ENCODE assay signal across 23 mouse cellular contexts in the genomic region with DNA sequence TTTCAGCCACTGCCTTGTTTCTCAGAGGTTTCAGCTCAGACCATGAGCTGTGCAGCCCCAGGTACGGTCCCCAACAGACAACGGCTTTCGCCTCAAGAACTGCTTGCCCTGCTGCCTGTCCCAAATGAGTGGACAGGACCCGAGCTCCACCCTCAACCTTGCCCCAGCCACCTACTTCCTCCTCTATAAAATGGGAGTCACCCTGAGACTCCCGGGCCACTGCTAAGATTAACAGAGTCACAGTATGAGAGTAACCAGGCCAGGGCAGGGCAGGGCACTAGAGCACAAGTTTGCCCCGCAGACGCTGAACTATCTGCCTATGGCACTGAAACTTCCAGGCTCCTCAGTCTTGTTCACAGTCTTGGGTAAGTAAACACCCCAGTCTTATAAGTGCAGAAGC. TPM values are rescaled to one million over a fixed set of nuclear protein-coding genes. Genes with fewer than 3 reads are reported as not detected.
A peak's percentile ranks its signal among the peaks of the same experiment; 100 is the strongest.
DNase-seq lines count a peak whose midpoint lies in the region; ATAC-seq lines count a peak whose summit lies in the region.
"Had no signal": no experiment of that assay in that cellular context is flagged by ENCODE, and none has a peak within 500 bp of the region (broad histone marks: within the 10 kb centered on the region; RNA-seq: fewer than 3 reads in every experiment).

No protein-coding gene starts in this region.

- H3K9ac ChIP-seq in heart, embryonic 11.5 days (ENCODE audit: low read depth, low read length) = 0 out of 2 replicates have a peak overlapping the region, but pooled peaks have one; percentile 28
- H3K9ac ChIP-seq in hindbrain, embryonic 16.5 days (ENCODE audit: low read depth, low read length) = 0 out of 2 replicates have a peak overlapping the region, but pooled peaks have one; percentile 4
- H3K9ac ChIP-seq in hindbrain, embryonic 11.5 days (ENCODE audit: low read depth, low read length) = no peak overlapping the region
- no peak overlapping the region for H3K9ac ChIP-seq in limb, embryonic 15.5 days
- H3K9ac ChIP-seq: embryonic facial prominence, embryonic 15.5 days; forebrain, postnatal 0 days; kidney, embryonic 15.5 days; liver, embryonic 13.5 days; lung, embryonic 14.5 days; midbrain, embryonic 13.5 days had no signal

- no peak for ATAC-seq in heart, embryonic 11.5 days (replicated peaks; ENCODE audit: insufficient number of reproducible peaks, low FRiP score, low TSS enrichment)
- ATAC-seq in hindbrain, embryonic 16.5 days = no peak
- no peak for ATAC-seq in hindbrain, embryonic 11.5 days (ENCODE audit: low FRiP score)
- no peak for ATAC-seq in limb, embryonic 15.5 days (ENCODE audit: insufficient number of reproducible peaks, low FRiP score, low TSS enrichment, low read depth)
- ATAC-seq: forebrain, postnatal 0 days; hindbrain, postnatal 0 days; midbrain, embryonic 13.5 days had no signal

- H3K4me2 ChIP-seq in heart, embryonic 11.5 days = no peak overlapping the region; the same call in 1 of the 2 replicates
- H3K4me2 ChIP-seq in hindbrain, embryonic 16.5 days (ENCODE audit: low read length) = no peak overlapping the region
- H3K4me2 ChIP-seq in hindbrain, embryonic 11.5 days (replicated peaks; ENCODE audit: low read depth, low read length) = no peak overlapping the region
- no peak overlapping the region for H3K4me2 ChIP-seq in limb, embryonic 15.5 days
- H3K4me2 ChIP-seq: embryonic facial prominence, embryonic 15.5 days; kidney, embryonic 15.5 days; liver, embryonic 13.5 days; lung, embryonic 14.5 days; midbrain, embryonic 13.5 days had no signal

- DNase-seq in heart, postnatal 4 days = no peak
- DNase-seq in hindbrain, embryonic 11.5 days (ENCODE audit: low spot score) = no peak
- no peak for DNase-seq in limb, embryonic 10.5 days (ENCODE audit: low spot score)
- DNase-seq in thymus, postnatal 25 days = no peak
- no peak for DNase-seq in layer of hippocampus, postnatal 36 days
- DNase-seq: adrenal gland, postnatal 10 days; cerebellum, adult 8-10 months; cerebellum, postnatal 36 days; embryo, embryonic 11 days; forebrain, postnatal 0 days; gastrocnemius, postnatal 36 days; kidney, adult 11 months; layer of hippocampus, adult 9-11 months; left cerebral cortex, postnatal 4 days; liver, embryonic 13.5 days; lung, embryonic 14.5 days had no signal

- H3K4me1 ChIP-seq in heart, embryonic 11.5 days (ENCODE audit: control insufficient read depth, insufficient read depth, low read length) = peaks cover 90% of the 10 kb centered on the region
- peaks cover 13% of the 10 kb centered on the region for H3K4me1 ChIP-seq in hindbrain, embryonic 16.5 days (ENCODE audit: control insufficient read depth, insufficient read depth, low read depth, low read length)
- H3K4me1 ChIP-seq in hindbrain, embryonic 11.5 days (replicated peaks; ENCODE audit: control insufficient read depth, insufficient read depth, low read length) = peaks cover 6% of the 10 kb centered on the region; the same call in 1 of the 2 replicates
- peaks cover 97% of the 10 kb centered on the region for H3K4me1 ChIP-seq in limb, embryonic 10.5 days
- peaks cover 92% of the 10 kb centered on the region for H3K4me1 ChIP-seq in limb, embryonic 15.5 days

- H3K9me3 ChIP-seq in heart, embryonic 11.5 days (replicated peaks; ENCODE audit: control insufficient read depth, low read length) = no peaks in the 10 kb centered on the region
- H3K9me3 ChIP-seq in hindbrain, embryonic 16.5 days (ENCODE audit: control insufficient read depth, low read length) = no peaks in the 10 kb centered on the region
- no peaks in the 10 kb centered on the region for H3K9me3 ChIP-seq in hindbrain, embryonic 11.5 days (ENCODE audit: control insufficient read depth, low read length)
- no peaks in the 10 kb centered on the region for H3K9me3 ChIP-seq in limb, embryonic 10.5 days (replicated peaks)
- H3K9me3 ChIP-seq in limb, embryonic 15.5 days = no peaks in the 10 kb centered on the region
- H3K9me3 ChIP-seq: embryonic facial prominence, embryonic 15.5 days; kidney, embryonic 15.5 days; liver, embryonic 13.5 days; midbrain, embryonic 13.5 days had no signal

- peak overlapping the region; percentile 46; the same call in 1 of the 2 replicates for H3K27ac ChIP-seq in heart, embryonic 11.5 days (ENCODE audit: low read depth, low read length)
- H3K27ac ChIP-seq in hindbrain, embryonic 16.5 days (ENCODE audit: low read depth, low read length) = no peak overlapping the region
- H3K27ac ChIP-seq in hindbrain, embryonic 11.5 days (ENCODE audit: low read depth, low read length) = no peak overlapping the region
- peak overlapping the region; percentile 86 for H3K27ac ChIP-seq in limb, embryonic 10.5 days
- peak overlapping the region; percentile 59; the same call in 1 of the 2 replicates for H3K27ac ChIP-seq in limb, embryonic 15.5 days
- H3K27ac ChIP-seq: hindbrain, postnatal 0 days; kidney, embryonic 15.5 days; liver, embryonic 13.5 days; midbrain, embryonic 13.5 days had no signal

- WGBS in heart, embryonic 11.5 days (ENCODE audit: insufficient replicate concordance) = 66% methylated on average over 7 of the region's 7 CpGs
- WGBS in hindbrain, embryonic 16.5 days = 87% methylated on average over 7 of the region's 7 CpGs
- 86% methylated on average over 7 of the region's 7 CpGs for WGBS in hindbrain, embryonic 11.5 days
- 67% methylated on average over 7 of the region's 7 CpGs for WGBS in limb, embryonic 10.5 days
- WGBS in limb, embryonic 15.5 days = 62% methylated on average over 7 of the region's 7 CpGs

- H3K36me3 ChIP-seq in heart, embryonic 11.5 days (ENCODE audit: control insufficient read depth, insufficient read depth, low read length) = no peaks in the 10 kb centered on the region
- no peaks in the 10 kb centered on the region for H3K36me3 ChIP-seq in hindbrain, embryonic 16.5 days (ENCODE audit: control insufficient read depth, insufficient read depth, low read length)
- H3K36me3 ChIP-seq in hindbrain, embryonic 11.5 days (ENCODE audit: control insufficient read depth, insufficient read depth, low read length) = no peaks in the 10 kb centered on the region
- no peaks in the 10 kb centered on the region for H3K36me3 ChIP-seq in limb, embryonic 10.5 days
- no peaks in the 10 kb centered on the region for H3K36me3 ChIP-seq in limb, embryonic 15.5 days
- H3K36me3 ChIP-seq: embryonic facial prominence, embryonic 15.5 days; kidney, embryonic 15.5 days; liver, embryonic 13.5 days; midbrain, embryonic 13.5 days had no signal

- H3K27me3 ChIP-seq in heart, embryonic 11.5 days (ENCODE audit: control insufficient read depth, insufficient read depth, low read length) = no peaks in the 10 kb centered on the region
- peaks cover 7% of the 10 kb centered on the region; the same call in 1 of the 2 replicates for H3K27me3 ChIP-seq in hindbrain, embryonic 16.5 days (replicated peaks; ENCODE audit: control insufficient read depth, insufficient read depth, low read length)
- peaks cover 4% of the 10 kb centered on the region; the same call in 1 of the 2 replicates for H3K27me3 ChIP-seq in hindbrain, embryonic 11.5 days (ENCODE audit: control insufficient read depth, insufficient read depth, low read length)
- 0 out of 2 replicates have a peak, but pooled peaks cover under 1% of the 10 kb centered on the region for H3K27me3 ChIP-seq in limb, embryonic 10.5 days (ENCODE audit: low read depth, poor library complexity, severe bottlenecking)
- H3K27me3 ChIP-seq in limb, embryonic 15.5 days = no peaks in the 10 kb centered on the region

- no peak overlapping the region for H3K4me3 ChIP-seq in heart, embryonic 11.5 days (ENCODE audit: low read depth, low read length)
- H3K4me3 ChIP-seq in hindbrain, embryonic 16.5 days (ENCODE audit: low read length) = no peak overlapping the region
- no peak overlapping the region for H3K4me3 ChIP-seq in hindbrain, embryonic 11.5 days (ENCODE audit: low read depth, low read length)
- no peak overlapping the region for H3K4me3 ChIP-seq in limb, embryonic 10.5 days
- H3K4me3 ChIP-seq in limb, embryonic 15.5 days = no peak overlapping the region
- H3K4me3 ChIP-seq: embryonic facial prominence, embryonic 15.5 days; kidney, embryonic 15.5 days; liver, embryonic 13.5 days; midbrain, embryonic 13.5 days had no signal

RNA-seq across cellular contexts. Expression of gene Unc5b, which starts 34.9 kb away (rescaled TPM):
- polyA plus RNA-seq in heart, embryonic 11.5 days (2014; fragmentation: Nextera tagmentation; extraction: Ambion mirVana) = 15.0 and 15.6 TPM in 2 replicates
- total RNA-seq in heart, postnatal 4 days (2021) = 10 to 100 TPM; 42.1 to 43.3 TPM
- 2.6 and 3.1 TPM in 2 replicates for polyA plus RNA-seq in hindbrain, embryonic 16.5 days (2015; fragmentation: Nextera tagmentation; extraction: Ambion mirVana)
- 2.3 TPM in 2 replicates for polyA plus RNA-seq in hindbrain, embryonic 11.5 days (2014; fragmentation: Nextera tagmentation; extraction: Ambion mirVana)
- 10.2 and 11.8 TPM in 2 replicates for polyA plus RNA-seq in limb, embryonic 10.5 days (2016; fragmentation: Nextera tagmentation; extraction: Ambion mirVana)
- 8.1 and 8.2 TPM in 2 replicates for polyA plus RNA-seq in limb, embryonic 15.5 days (2015; fragmentation: Nextera tagmentation; extraction: Ambion mirVana)
- total RNA-seq in layer of hippocampus, postnatal 36 days (2021) = 10 to 100 TPM; 14.0 to 14.1 TPM

RNA-seq across cellular contexts. Expression of gene Slc29a3, which starts 43.9 kb away (rescaled TPM):
- polyA plus RNA-seq in heart, embryonic 11.5 days (2014; fragmentation: Nextera tagmentation; extraction: Ambion mirVana) = 4.6 and 4.8 TPM in 2 replicates
- 1 to 10 TPM; 6.9 to 8.2 TPM for total RNA-seq in heart, postnatal 4 days (2021)
- 10.5 and 11.1 TPM in 2 replicates for polyA plus RNA-seq in hindbrain, embryonic 16.5 days (2015; fragmentation: Nextera tagmentation; extraction: Ambion mirVana)
- 7.2 and 7.7 TPM in 2 replicates for polyA plus RNA-seq in hindbrain, embryonic 11.5 days (2014; fragmentation: Nextera tagmentation; extraction: Ambion mirVana)
- 7.0 and 8.0 TPM in 2 replicates for polyA plus RNA-seq in limb, embryonic 10.5 days (2016; fragmentation: Nextera tagmentation; extraction: Ambion mirVana)
- 16.0 and 17.9 TPM in 2 replicates for polyA plus RNA-seq in limb, embryonic 15.5 days (2015; fragmentation: Nextera tagmentation; extraction: Ambion mirVana)
- total RNA-seq in layer of hippocampus, postnatal 36 days (2021) = 10 to 100 TPM; 14.2 to 17.7 TPM

Comparison
In these comparisons a context has a peak if more than half of its experiments do, and no peak if none do; other contexts are left out.
1. H3K9ac ChIP-seq: peak in heart, embryonic 11.5 days (single experiment) and hindbrain, embryonic 16.5 days (single experiment); none in hindbrain, embryonic 11.5 days (single experiment) and limb, embryonic 15.5 days (single experiment).
2. H3K27ac ChIP-seq: peak in heart, embryonic 11.5 days (single experiment), limb, embryonic 10.5 days (single experiment) and limb, embryonic 15.5 days (single experiment); none in hindbrain, embryonic 16.5 days (single experiment) and hindbrain, embryonic 11.5 days (single experiment).